Mouse (Mus musculus) forebrain, embryonic 16.5 days (tissue): ENCODE measurements around the gene Fam90a1b. TPM values are rescaled to one million over a fixed set of nuclear protein-coding genes. Genes with fewer than 3 reads are reported as not detected.

Source experiments
- microRNA-seq: library from miRNA; unstranded; fragments of <30 nt; microRNA quantifications from one replicate; pipeline ENCODE4, GENCODE M21; 2017
- polyA plus RNA-seq: library from polyadenylated mRNA; unstranded; fragments of >200 nt; fragmentation: Nextera tagmentation; extraction: Ambion mirVana; gene quantifications from 2 replicates; pipeline ENCODE4 v1.2.1, GENCODE M21; 2015

Fam90a1b gene
- polyA plus RNA-seq, 1 experiment from 2014 or later: 0.11 TPM

Small RNA genes within 50 kb of the gene (microRNA-seq; reads per million reads assigned to microRNA genes)
- gene Gm44477: not detected

Other genes with a start within 250 kb of the Fam90a1b start
- gene Zfx, start 243.1 kb downstream of the Fam90a1b start, polyA plus RNA-seq: 28.1 and 32.8 TPM in 2 replicates
- gene Eif2s3x, start 153.9 kb downstream of the Fam90a1b start, polyA plus RNA-seq: 106 and 121 TPM in 2 replicates
- 10.0 TPM in 2 replicates for gene Klhl15, start 132.2 kb downstream of the Fam90a1b start, polyA plus RNA-seq
- 113 and 119 TPM in 2 replicates for gene Apoo, start 340 bp upstream of the Fam90a1b start, polyA plus RNA-seq
- gene Maged1, start 175.4 kb upstream of the Fam90a1b start, polyA plus RNA-seq: 978 and 998 TPM in 2 replicates